Mouse (Mus musculus) limb, embryonic 15.5 days (tissue): Measurements from ENCODE around the gene Lrrc4. TPM values are rescaled to one million over a fixed set of nuclear protein-coding genes. Genes with fewer than 3 reads are reported as not detected.

Experiments used
- ATAC-seq: fragments of 200-750 bp; cut with Nextera tagmentation; 2 replicates; pipeline ENCODE4 v1.8.0; 2017; ENCODE audit warnings: low read depth, moderate TSS enrichment; ENCODE audit not compliant: insufficient number of reproducible peaks, low FRiP score, low TSS enrichment
- H3K27ac ChIP-seq: fragments of 300-500 bp; sonication (generic); 2 replicates; pipeline ENCODE4 v1.5.1; 2015; ENCODE audit warnings: moderate library complexity, mild to moderate bottlenecking, inconsistent platforms
- H3K27me3 ChIP-seq: fragments of 300-500 bp; sonication (generic); 2 replicates; pipeline ENCODE4 v1.6.1; 2015; ENCODE audit warnings: inconsistent platforms
- H3K36me3 ChIP-seq: fragments of 300-500 bp; sonication (generic); 2 replicates; pipeline ENCODE4 v1.6.1; 2015; ENCODE audit warnings: inconsistent platforms
- H3K4me1 ChIP-seq: fragments of 300-500 bp; sonication (generic); 2 replicates; pipeline ENCODE4 v1.6.1; 2015; ENCODE audit warnings: inconsistent platforms
- H3K4me2 ChIP-seq: fragments of 300-500 bp; sonication (generic); 2 replicates; pipeline ENCODE4 v1.6.1; 2015; ENCODE audit warnings: mild to moderate bottlenecking, inconsistent platforms
- H3K4me3 ChIP-seq: fragments of 300-500 bp; sonication (generic); 2 replicates; pipeline ENCODE4 v1.5.1; 2015; ENCODE audit warnings: mild to moderate bottlenecking, inconsistent platforms
- H3K9ac ChIP-seq: fragments of 300-500 bp; sonication (generic); 2 replicates; pipeline ENCODE4 v1.6.1; 2015; ENCODE audit warnings: inconsistent platforms
- H3K9me3 ChIP-seq: fragments of 300-500 bp; sonication (generic); 2 replicates; pipeline ENCODE4 v1.6.1; 2016; ENCODE audit warnings: inconsistent platforms
- WGBS: fragments of 180-500 bp; shearing (Covaris S2); methylation state at CpG from one replicate; pipeline ENCODE4 v1.1.7; 2015; 5-methylcytosine and 5-hydroxymethylcytosine counted together
- polyA plus RNA-seq: library from polyadenylated mRNA; unstranded; fragments of >200 nt; fragmentation: Nextera tagmentation; extraction: Ambion mirVana; gene quantifications from 2 replicates; pipeline ENCODE4 v1.2.1, GENCODE M21; 2015

Gene Lrrc4
- polyA plus RNA-seq, 1 experiment from 2014 or later: 0.56 TPM

GRCm38 (mm10) chr6:28791183-28791582 lies 40.4 kb downstream of the Lrrc4 start:
- Histone ChIP-seq H3K4me1 (peaks cover 8% of the 10 kb centered on the region; the same call in 1 of the 2 replicates), H3K36me3 (peaks cover 13% of the 10 kb centered on the region), H3K4me2 (no peak overlapping the region), H3K9me3 (no peaks in the 10 kb centered on the region), H3K4me3 (no peak overlapping the region), H3K9ac (no peak overlapping the region), H3K27ac (no peak overlapping the region), H3K27me3 (no peaks in the 10 kb centered on the region)
- WGBS: 73% methylated on average over 3 of the region's 3 CpGs
- no peak for ATAC-seq

GRCm38 (mm10) chr6:28789685-28790084 lies 41.9 kb downstream of the Lrrc4 start:
- 51% methylated on average over 4 of the region's 4 CpGs for WGBS
- Histone ChIP-seq H3K4me3 (no peak overlapping the region), H3K4me2 (no peak overlapping the region), H3K9me3 (no peaks in the 10 kb centered on the region), H3K27me3 (no peaks in the 10 kb centered on the region), H3K27ac (no peak overlapping the region), H3K4me1 (peaks cover 8% of the 10 kb centered on the region; the same call in 1 of the 2 replicates), H3K36me3 (peaks cover 5% of the 10 kb centered on the region; the same call in 1 of the 2 replicates), H3K9ac (no peak overlapping the region)
- ATAC-seq: no peak

GRCm38 (mm10) chr6:28787133-28787532 lies 44.4 kb downstream of the Lrrc4 start:
- H3K9me3 ChIP-seq: no peaks in the 10 kb centered on the region
- no peak overlapping the region for H3K9ac ChIP-seq
- no peaks in the 10 kb centered on the region for H3K27me3 ChIP-seq
- H3K4me2 ChIP-seq: no peak overlapping the region
- no peaks in the 10 kb centered on the region for H3K36me3 ChIP-seq
- peaks cover 8% of the 10 kb centered on the region; the same call in 1 of the 2 replicates for H3K4me1 ChIP-seq
- whole genome bisulfite sequencing: 62% methylated on average over 6 of the region's 6 CpGs
- no peak overlapping the region for H3K27ac ChIP-seq
- ATAC-seq: no peak
- no peak overlapping the region for H3K4me3 ChIP-seq

GRCm38 (mm10) chr6:28785770-28786169 lies 45.8 kb downstream of the Lrrc4 start:
- no peaks in the 10 kb centered on the region for H3K36me3 ChIP-seq
- ATAC-seq: no peak
- WGBS: 82% methylated on average over 8 of the region's 8 CpGs
- H3K4me2 ChIP-seq: no peak overlapping the region
- H3K27ac ChIP-seq: no peak overlapping the region
- peaks cover 6% of the 10 kb centered on the region; the same call in 1 of the 2 replicates for H3K4me1 ChIP-seq
- H3K4me3 ChIP-seq: no peak overlapping the region
- H3K27me3 ChIP-seq: no peaks in the 10 kb centered on the region
- no peaks in the 10 kb centered on the region for H3K9me3 ChIP-seq
- no peak overlapping the region for H3K9ac ChIP-seq

- 83% methylated on average over 5 of the region's 5 CpGs for WGBS
- no peak overlapping the region for H3K4me3 ChIP-seq
- H3K36me3 ChIP-seq: no peaks in the 10 kb centered on the region
- ATAC-seq: no peak
- H3K27me3 ChIP-seq: no peaks in the 10 kb centered on the region
- no peak overlapping the region for H3K9ac ChIP-seq
- H3K9me3 ChIP-seq: no peaks in the 10 kb centered on the region
- H3K27ac ChIP-seq: no peak overlapping the region
- no peak overlapping the region for H3K4me2 ChIP-seq
- H3K4me1 ChIP-seq: peaks cover 4% of the 10 kb centered on the region; the same call in 1 of the 2 replicates
Observed at GRCm38 (mm10) chr6:28783953-28784352, 47.6 kb downstream of the Lrrc4 start.

GRCm38 (mm10) chr6:28783082-28783647 lies 48.4 kb downstream of the Lrrc4 start:
- 89% methylated on average over 4 of the region's 4 CpGs for WGBS
- Histone ChIP-seq H3K4me2 (no peak overlapping the region), H3K36me3 (no peaks in the 10 kb centered on the region), H3K4me1 (peaks cover 4% of the 10 kb centered on the region; the same call in 1 of the 2 replicates), H3K4me3 (no peak overlapping the region), H3K9ac (no peak overlapping the region), H3K9me3 (no peaks in the 10 kb centered on the region), H3K27me3 (no peaks in the 10 kb centered on the region), H3K27ac (no peak overlapping the region)
- no peak for ATAC-seq

- no peak for ATAC-seq
- H3K4me3 ChIP-seq: no peak overlapping the region
- WGBS: 51% methylated on average over 3 of the region's 3 CpGs
Observed at GRCm38 (mm10) chr6:28781696-28782095, 49.9 kb downstream of the Lrrc4 start.

GRCm38 (mm10) chr6:28771331-28771730 lies 60.2 kb downstream of the Lrrc4 start:
- no peak overlapping the region for H3K9ac ChIP-seq
- H3K4me1 ChIP-seq: no peaks in the 10 kb centered on the region
- no peaks in the 10 kb centered on the region for H3K27me3 ChIP-seq
- no peak for ATAC-seq
- no peak overlapping the region for H3K27ac ChIP-seq
- no peak overlapping the region for H3K4me3 ChIP-seq
- WGBS: 48% methylated on average over 2 of the region's 2 CpGs
- H3K4me2 ChIP-seq: no peak overlapping the region
- 0 out of 2 replicates have a peak, but pooled peaks cover 11% of the 10 kb centered on the region for H3K36me3 ChIP-seq
- no peaks in the 10 kb centered on the region for H3K9me3 ChIP-seq

More at GRCm38 (mm10) chr6:28781696-28782095, 49.9 kb downstream of the Lrrc4 start:
- Histone ChIP-seq H3K4me2 (no peak overlapping the region), H3K9me3 (no peaks in the 10 kb centered on the region), H3K36me3 (no peaks in the 10 kb centered on the region), H3K9ac (no peak overlapping the region), H3K4me1 (no peaks in the 10 kb centered on the region), H3K27me3 (no peaks in the 10 kb centered on the region), H3K27ac (no peak overlapping the region)

- Histone ChIP-seq H3K27ac (no peak overlapping the region), H3K9ac (no peak overlapping the region), H3K4me3 (no peak overlapping the region), H3K4me2 (no peak overlapping the region), H3K27me3 (no peaks in the 10 kb centered on the region), H3K4me1 (no peaks in the 10 kb centered on the region), H3K9me3 (no peaks in the 10 kb centered on the region), H3K36me3 (0 out of 2 replicates have a peak, but pooled peaks cover 4% of the 10 kb centered on the region)
- no peak for ATAC-seq
- WGBS: 89% methylated on average over 6 of the region's 6 CpGs
Observed at GRCm38 (mm10) chr6:28767891-28768481, 63.6 kb downstream of the Lrrc4 start.

- WGBS: 78% methylated on average over 3 of the region's 3 CpGs
- 0 out of 2 replicates have a peak, but pooled peaks cover 4% of the 10 kb centered on the region for H3K36me3 ChIP-seq
- H3K27ac ChIP-seq: no peak overlapping the region
- no peaks in the 10 kb centered on the region for H3K4me1 ChIP-seq
- no peak overlapping the region for H3K4me2 ChIP-seq
- no peaks in the 10 kb centered on the region for H3K9me3 ChIP-seq
- H3K4me3 ChIP-seq: no peak overlapping the region
- ATAC-seq: no peak
- no peak overlapping the region for H3K9ac ChIP-seq
- H3K27me3 ChIP-seq: no peaks in the 10 kb centered on the region
Observed at GRCm38 (mm10) chr6:28766622-28767021, 64.9 kb downstream of the Lrrc4 start.

GRCm38 (mm10) chr6:28762132-28762775 lies 69.3 kb downstream of the Lrrc4 start:
- Histone ChIP-seq H3K9ac (no peak overlapping the region), H3K27me3 (no peaks in the 10 kb centered on the region), H3K4me1 (0 out of 2 replicates have a peak, but pooled peaks cover 4% of the 10 kb centered on the region), H3K4me2 (no peak overlapping the region), H3K9me3 (no peaks in the 10 kb centered on the region), H3K27ac (no peak overlapping the region), H3K36me3 (no peaks in the 10 kb centered on the region), H3K4me3 (no peak overlapping the region)
- 37% methylated on average over 5 of the region's 5 CpGs for WGBS
- no peak for ATAC-seq

GRCm38 (mm10) chr6:28761728-28762127 lies 69.8 kb downstream of the Lrrc4 start:
- Histone ChIP-seq H3K4me1 (0 out of 2 replicates have a peak, but pooled peaks cover 4% of the 10 kb centered on the region), H3K27ac (no peak overlapping the region), H3K9ac (no peak overlapping the region), H3K4me2 (no peak overlapping the region), H3K36me3 (no peaks in the 10 kb centered on the region), H3K4me3 (no peak overlapping the region), H3K9me3 (no peaks in the 10 kb centered on the region), H3K27me3 (no peaks in the 10 kb centered on the region)
- no peak for ATAC-seq
- WGBS: 36% methylated on average over 3 of the region's 3 CpGs
